Mouse (Mus musculus) spleen, postnatal 0 days (tissue): ENCODE data around the gene Rilp. TPM values are rescaled to one million over a fixed set of nuclear protein-coding genes. Genes with fewer than 3 reads are reported as not detected.
A peak's percentile ranks its signal among the peaks of the same experiment; 100 is the strongest.

Experiments used
- microRNA counts: library from miRNA; unstranded; fragments of <30 nt; microRNA quantifications from one replicate; lab custom pipeline; 2015
- polyA plus RNA-seq: library from polyadenylated mRNA; unstranded; fragments of >200 nt; fragmentation: Nextera tagmentation; extraction: Ambion mirVana; gene quantifications from 2 replicates; pipeline ENCODE4 v1.2.1, GENCODE M21; 2015

The Rilp gene
- 0.40 and 0.95 TPM in 2 replicates for polyA plus RNA-seq

GRCm38 (mm10) chr11:75509741-75510626 is at the start of gene Rilp:
TSS of gene Rilp (plus strand) at chr11:75510094.

DNA sequence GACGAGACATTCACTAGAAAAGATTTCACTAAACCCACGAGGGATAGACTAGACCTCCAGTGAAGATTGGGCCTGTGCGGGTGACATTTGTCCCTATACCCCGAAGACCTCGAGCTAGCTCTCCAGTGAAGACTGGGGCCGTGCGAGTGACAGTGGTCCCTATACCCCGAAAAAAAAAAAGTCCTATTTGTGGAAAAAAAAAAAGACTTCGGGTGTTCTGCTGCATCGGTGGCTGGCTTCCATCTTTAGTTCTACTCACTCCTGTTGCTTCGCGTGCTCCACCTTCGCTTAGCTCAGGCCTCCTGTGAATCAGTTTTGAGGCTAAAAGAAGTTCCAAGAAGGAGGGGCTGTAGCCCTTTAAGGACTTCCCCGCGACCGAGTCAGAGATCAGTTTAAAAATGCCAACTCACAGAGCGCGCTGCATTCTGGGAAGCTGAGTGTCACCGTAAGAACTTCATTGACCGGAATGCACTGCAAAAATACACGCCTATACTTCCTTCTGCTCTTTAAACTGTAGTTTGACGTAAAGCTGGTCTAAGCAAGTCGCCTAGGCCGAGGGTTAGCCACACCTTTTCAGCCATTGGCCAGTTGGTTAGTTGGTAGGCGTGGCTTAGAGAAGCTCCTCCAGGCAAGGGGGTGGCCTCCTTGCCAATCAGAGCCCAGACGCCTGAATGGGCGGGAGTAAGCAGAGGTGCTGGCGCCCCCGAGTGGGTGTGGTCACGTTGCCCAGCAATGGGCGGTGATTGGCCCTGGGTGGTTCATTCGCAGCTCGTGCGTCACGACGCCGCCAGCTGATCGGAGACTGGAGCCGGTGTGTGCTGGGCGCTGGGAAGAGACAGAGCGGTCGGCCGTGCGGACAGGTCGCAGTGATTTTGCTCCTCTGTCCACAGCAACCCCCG is 48.8 kb upstream of the Rilp start, which contains the start of gene Tlcd2:
Tlcd2 (plus strand) TSS at position 872 of the 899 bp plus-strand sequence.

DNA sequence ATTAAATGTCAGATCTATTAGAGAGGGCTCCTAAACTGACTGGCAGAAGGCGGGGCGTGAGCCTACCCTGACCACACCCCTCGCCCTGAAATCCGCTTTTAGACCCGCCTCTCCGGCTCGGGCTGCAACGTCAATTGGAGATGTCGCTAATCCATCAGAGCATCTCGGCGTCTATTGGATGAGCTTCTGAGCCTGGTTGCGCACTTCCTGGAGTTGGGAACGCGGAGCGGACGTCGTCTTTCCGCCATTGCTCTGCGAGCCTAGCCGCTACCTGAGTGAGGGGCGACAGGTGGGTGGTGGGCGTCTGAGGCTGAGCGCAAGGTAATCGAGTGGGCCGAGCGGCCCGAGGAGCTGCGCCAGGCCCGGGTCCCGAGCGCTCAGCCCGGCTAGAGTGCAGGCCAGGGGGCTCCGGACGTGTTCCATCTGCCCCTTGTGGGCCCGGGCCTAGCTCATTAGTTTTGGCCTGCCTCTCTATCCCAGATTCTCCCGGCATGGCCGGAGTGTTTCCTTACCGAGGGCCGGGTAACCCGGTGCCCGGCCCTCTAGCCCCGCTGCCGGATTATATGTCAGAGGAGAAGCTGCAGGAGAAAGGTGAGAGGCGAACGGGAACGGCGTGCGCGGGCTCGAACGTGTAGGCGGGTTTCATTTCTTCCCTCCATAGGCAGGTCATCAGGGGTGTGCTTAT is 23.2 kb upstream of the Rilp start, which contains the start of gene Prpf8:
Prpf8 (plus strand) TSS at position 216 of the 685 bp plus-strand sequence.

GRCm38 (mm10) chr11:75513336-75513735 is 3.4 kb downstream of the Rilp start, which contains the start of gene Scarf1:
TSS of gene Scarf1 (plus strand) at chr11:75513540.

GRCm38 (mm10) chr11:75531469-75532242 is 21.8 kb downstream of the Rilp start, which contains the start of gene Slc43a2:
TSS of gene Slc43a2 (plus strand) at chr11:75531694.

MicroRNAs within 50 kb of the gene (microRNA counts, 519-probe panel; counts per million panel counts)
- 8,516 counts per million, percentile 83 among the panel's probes with 10 or more counts for microRNA mmu-miR-22 (lab: Ali Mortazavi, UCI)

Other genes starting within 250 kb of the Rilp start
- 114 and 136 TPM in 2 replicates for gene Rpa1, start 161.8 kb upstream of the Rilp start, polyA plus RNA-seq
- gene Smyd4, start 161.7 kb upstream of the Rilp start, polyA plus RNA-seq = 7.0 and 7.8 TPM in 2 replicates
- gene Serpinf1, start 87.4 kb upstream of the Rilp start, polyA plus RNA-seq = 18.7 and 22.6 TPM in 2 replicates
- 0.28 and 0.30 TPM in 2 replicates for gene Serpinf2, start 70.5 kb upstream of the Rilp start, polyA plus RNA-seq
- gene Wdr81, start 55.4 kb upstream of the Rilp start, polyA plus RNA-seq = 15.2 and 16.0 TPM in 2 replicates
- 12.8 and 15.4 TPM in 2 replicates for gene Tlcd2, start 48.4 kb upstream of the Rilp start, polyA plus RNA-seq
- 23.3 and 24.4 TPM in 2 replicates for gene Prpf8, start 23.3 kb upstream of the Rilp start, polyA plus RNA-seq
- 5.2 and 7.0 TPM in 2 replicates for gene Scarf1, start 3.4 kb downstream of the Rilp start, polyA plus RNA-seq
- 5.9 and 6.3 TPM in 2 replicates for gene Slc43a2, start 21.6 kb downstream of the Rilp start, polyA plus RNA-seq
- 42.1 and 45.8 TPM in 2 replicates for gene Pitpna, start 78.0 kb downstream of the Rilp start, polyA plus RNA-seq
- gene Inpp5k, start 120.9 kb downstream of the Rilp start, polyA plus RNA-seq = 29.2 and 34.8 TPM in 2 replicates
- gene Myo1c, start 140.4 kb downstream of the Rilp start, polyA plus RNA-seq = 19.4 and 24.4 TPM in 2 replicates
- gene Crk, start 169.2 kb downstream of the Rilp start, polyA plus RNA-seq = 35.3 and 41.5 TPM in 2 replicates
- 261 and 271 TPM in 2 replicates for gene Ywhae, start 222.8 kb downstream of the Rilp start, polyA plus RNA-seq